Mouse (Mus musculus): ENCODE results near the gene Fam199x. TPM values are rescaled to one million over a fixed set of nuclear protein-coding genes. Genes with fewer than 3 reads are reported as not detected.

The Fam199x gene
- polyA plus RNA-seq, 1 experiment from 2014 or later, result 16.8 TPM

DNA sequence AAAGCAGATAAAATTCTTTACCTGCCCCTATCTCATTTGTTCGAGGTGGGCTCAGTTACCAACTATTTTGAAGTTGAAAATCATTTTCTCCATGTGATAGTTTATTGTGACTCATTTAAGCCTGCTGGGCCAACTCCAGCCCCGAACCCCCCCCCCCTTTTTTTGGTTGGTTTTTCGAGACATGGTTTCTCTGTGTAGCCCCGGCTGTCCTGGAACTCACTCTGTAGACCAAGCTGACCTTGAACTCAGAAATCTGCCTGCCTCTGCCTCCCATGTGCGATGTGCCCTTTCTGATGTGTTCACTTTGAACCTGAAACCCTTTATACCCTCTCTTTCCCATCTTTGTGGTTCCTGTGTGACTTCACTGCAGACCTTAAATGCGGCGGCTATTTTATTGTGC lies 10.9 kb upstream of the Fam199x start:
- H3K36me3 ChIP-seq (ENCODE audit: control insufficient read depth, insufficient read depth, low read length), result no peaks in the 10 kb centered on the region
- H3K27me3 ChIP-seq (ENCODE audit: control insufficient read depth, insufficient read depth, low read length), result no peaks in the 10 kb centered on the region
- H3K9me3 ChIP-seq (ENCODE audit: control insufficient read depth, low read length), result no peaks in the 10 kb centered on the region
- ATAC-seq (ENCODE audit: low FRiP score, low TSS enrichment), result peak; percentile 33
- H3K4me2 ChIP-seq (replicated peaks; ENCODE audit: low read depth, low read length), result peak overlapping the region; percentile 36
- H3K4me1 ChIP-seq (ENCODE audit: control insufficient read depth, insufficient read depth, low read length), result no peaks in the 10 kb centered on the region
- peak overlapping the region; percentile 82; the same call in 1 of the 2 replicates for H3K27ac ChIP-seq (ENCODE audit: low read depth, low read length)
- peak overlapping the region; percentile 49 for H3K4me3 ChIP-seq (ENCODE audit: low read length)
- H3K9ac ChIP-seq (ENCODE audit: low read depth, low read length), result no peak overlapping the region
- 49% methylated on average over 7 of the region's 7 CpGs for WGBS

DNA sequence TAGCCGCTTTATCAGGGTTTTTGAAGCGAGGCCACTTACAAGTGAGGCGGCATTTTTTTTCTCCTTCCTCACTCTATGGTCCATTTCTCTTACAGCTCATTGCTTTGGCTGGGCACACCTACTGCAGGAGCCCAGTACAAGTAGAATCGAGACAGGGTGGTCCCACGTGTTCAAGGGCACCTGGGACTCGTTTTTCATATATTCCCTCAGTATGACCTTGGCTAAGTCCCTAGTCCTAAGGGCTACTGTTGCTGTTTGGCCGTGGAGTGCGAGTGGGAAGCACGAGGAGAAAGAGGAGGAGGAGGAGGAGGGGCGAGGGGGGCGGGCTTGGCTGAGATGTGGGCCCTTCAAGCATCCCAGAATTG lies 352 bp upstream of the Fam199x start:
- Histone ChIP-seq H3K9me3 (ENCODE audit: control insufficient read depth, low read length) (no peaks in the 10 kb centered on the region), H3K4me2 (replicated peaks; ENCODE audit: low read depth, low read length) (peak overlapping the region; percentile 46), H3K4me1 (ENCODE audit: control insufficient read depth, insufficient read depth, low read length) (no peaks in the 10 kb centered on the region), H3K27me3 (ENCODE audit: control insufficient read depth, insufficient read depth, low read length) (peaks cover 6% of the 10 kb centered on the region; the same call in 1 of the 2 replicates), H3K36me3 (ENCODE audit: control insufficient read depth, insufficient read depth, low read length) (no peaks in the 10 kb centered on the region), H3K4me3 (ENCODE audit: low read length) (peak overlapping the region; percentile 66), H3K27ac (ENCODE audit: low read depth, low read length) (no peak overlapping the region), H3K9ac (ENCODE audit: low read depth, low read length) (peak overlapping the region; percentile 68; the same call in 1 of the 2 replicates)
- ATAC-seq (ENCODE audit: low FRiP score, low TSS enrichment), result no peak
- WGBS, result 19% methylated on average over 11 of the region's 11 CpGs

DNA sequence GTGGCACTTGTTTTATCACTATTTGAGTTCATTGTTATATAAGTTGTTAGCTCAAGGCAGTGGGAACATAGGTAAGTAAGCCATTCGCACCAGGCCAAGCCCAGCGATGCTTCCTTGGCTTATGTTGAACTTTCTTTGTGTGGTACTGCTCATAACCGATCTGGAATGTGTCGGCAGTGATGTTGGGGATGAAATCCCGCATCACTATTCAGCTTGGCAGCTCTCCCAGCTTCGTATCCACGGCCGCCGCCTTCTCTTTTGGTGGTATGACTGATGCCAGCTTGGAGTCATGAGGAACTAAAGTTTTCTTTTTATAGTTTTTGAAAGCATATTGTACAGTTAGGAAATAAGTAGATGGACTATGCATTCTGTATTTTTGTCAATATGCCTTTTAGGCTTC lies 13.8 kb downstream of the Fam199x start:
- Histone ChIP-seq H3K4me1 (ENCODE audit: control insufficient read depth, insufficient read depth, low read length) (no peaks in the 10 kb centered on the region), H3K9me3 (ENCODE audit: control insufficient read depth, low read length) (no peaks in the 10 kb centered on the region), H3K9ac (ENCODE audit: low read depth, low read length) (no peak overlapping the region), H3K27ac (ENCODE audit: low read depth, low read length) (no peak overlapping the region), H3K4me3 (ENCODE audit: low read length) (no peak overlapping the region), H3K4me2 (replicated peaks; ENCODE audit: low read depth, low read length) (no peak overlapping the region), H3K36me3 (ENCODE audit: control insufficient read depth, insufficient read depth, low read length) (no peaks in the 10 kb centered on the region), H3K27me3 (ENCODE audit: control insufficient read depth, insufficient read depth, low read length) (no peaks in the 10 kb centered on the region)
- 85% methylated on average over 9 of the region's 9 CpGs for WGBS
- no peak for ATAC-seq (ENCODE audit: low FRiP score, low TSS enrichment)

DNA sequence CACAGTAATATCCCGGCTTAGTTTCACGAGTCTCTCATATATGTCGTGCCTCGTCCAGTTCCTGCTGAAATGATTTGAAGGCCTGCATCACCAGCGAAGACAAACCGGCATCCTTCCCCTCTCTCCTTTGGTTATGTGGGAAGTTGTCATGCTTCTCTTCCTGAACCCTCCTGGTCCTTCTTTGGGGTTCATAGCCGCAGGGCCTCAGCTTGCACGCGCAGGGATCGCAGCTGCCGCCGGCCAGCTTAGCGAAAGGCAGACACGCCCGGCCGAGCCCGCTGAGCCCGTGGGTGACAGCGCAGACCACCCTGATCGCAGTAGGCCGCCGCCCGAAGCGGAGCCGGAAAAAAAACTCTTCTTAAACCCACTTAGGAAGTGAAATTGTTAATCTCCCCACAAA lies 55.1 kb downstream of the Fam199x start:
- no peaks in the 10 kb centered on the region for H3K36me3 ChIP-seq (ENCODE audit: control insufficient read depth, insufficient read depth, low read length)
- no peak for ATAC-seq (ENCODE audit: low FRiP score, low TSS enrichment)
- no peaks in the 10 kb centered on the region for H3K9me3 ChIP-seq (ENCODE audit: control insufficient read depth, low read length)
- H3K4me3 ChIP-seq (ENCODE audit: low read length), result no peak overlapping the region
- H3K27ac ChIP-seq (ENCODE audit: low read depth, low read length), result no peak overlapping the region
- H3K27me3 ChIP-seq (ENCODE audit: control insufficient read depth, insufficient read depth, low read length), result peaks cover 35% of the 10 kb centered on the region
- H3K4me1 ChIP-seq (ENCODE audit: control insufficient read depth, insufficient read depth, low read length), result no peaks in the 10 kb centered on the region
- 29% methylated on average over 25 of the region's 25 CpGs for WGBS
- H3K9ac ChIP-seq (ENCODE audit: low read depth, low read length), result no peak overlapping the region
- no peak overlapping the region for H3K4me2 ChIP-seq (replicated peaks; ENCODE audit: low read depth, low read length)

DNA sequence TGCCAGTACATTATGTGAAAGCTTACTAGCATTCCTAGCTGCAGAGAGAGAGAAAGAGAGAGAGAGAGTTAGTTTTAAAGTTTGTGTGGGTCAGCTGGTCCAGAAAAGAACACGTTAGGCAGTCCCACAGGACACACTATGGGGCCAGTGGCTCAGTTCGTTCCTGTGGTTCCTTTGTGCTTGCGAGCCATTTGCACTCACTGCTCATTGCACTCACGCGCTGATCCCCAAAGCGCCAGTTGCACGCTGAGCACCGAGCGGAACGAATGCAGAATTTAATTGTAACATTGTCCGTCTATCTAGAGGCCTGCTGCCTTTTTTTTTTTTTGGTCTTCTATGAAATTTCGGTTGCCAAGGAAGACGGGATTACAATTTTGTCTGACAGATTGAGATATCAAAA lies 57.1 kb downstream of the Fam199x start:
- Histone ChIP-seq H3K4me1 (ENCODE audit: control insufficient read depth, insufficient read depth, low read length) (no peaks in the 10 kb centered on the region), H3K36me3 (ENCODE audit: control insufficient read depth, insufficient read depth, low read length) (no peaks in the 10 kb centered on the region), H3K9me3 (ENCODE audit: control insufficient read depth, low read length) (no peaks in the 10 kb centered on the region), H3K4me3 (ENCODE audit: low read length) (no peak overlapping the region), H3K27ac (ENCODE audit: low read depth, low read length) (no peak overlapping the region), H3K9ac (ENCODE audit: low read depth, low read length) (no peak overlapping the region), H3K4me2 (replicated peaks; ENCODE audit: low read depth, low read length) (no peak overlapping the region), H3K27me3 (ENCODE audit: control insufficient read depth, insufficient read depth, low read length) (peaks cover 29% of the 10 kb centered on the region)
- no peak for ATAC-seq (ENCODE audit: low FRiP score, low TSS enrichment)
- 30% methylated on average over 12 of the region's 13 CpGs for WGBS

DNA sequence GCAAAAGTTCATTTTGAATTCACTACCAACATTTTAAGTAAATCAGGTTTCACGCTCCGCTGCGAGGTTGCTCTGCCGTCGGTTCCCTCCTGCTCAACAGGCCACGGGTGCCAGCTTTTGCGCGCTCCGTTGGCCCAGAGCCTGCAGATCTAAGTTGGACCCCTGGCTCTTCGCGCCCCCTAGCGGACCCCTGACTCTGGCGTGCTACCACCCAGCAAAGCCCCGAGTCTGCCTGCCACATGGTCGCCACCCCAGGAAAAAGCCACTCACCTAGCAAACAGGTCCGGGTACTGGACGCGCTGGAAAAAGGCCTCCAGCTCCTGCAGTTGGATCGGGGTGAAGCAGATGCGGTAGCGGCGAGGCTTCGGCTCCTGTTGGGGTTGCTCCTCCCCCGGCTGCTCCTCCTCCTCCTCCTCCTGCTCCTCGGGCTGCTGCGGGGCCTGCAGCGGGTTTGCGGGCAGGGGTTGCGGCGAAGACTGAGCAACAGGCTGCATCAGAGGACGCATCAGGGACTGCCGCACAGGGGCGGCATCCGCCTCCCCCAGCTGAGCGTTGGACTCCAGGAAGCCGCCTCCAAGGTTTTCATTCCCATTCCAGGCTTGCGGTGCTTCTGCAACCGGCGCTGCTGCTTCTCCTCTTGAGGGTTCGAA lies 68.8 kb downstream of the Fam199x start:
- 23% methylated on average over 40 of the region's 40 CpGs for WGBS
- H3K27me3 ChIP-seq (ENCODE audit: control insufficient read depth, insufficient read depth, low read length), result peaks cover 66% of the 10 kb centered on the region
- peak; percentile 83 for ATAC-seq (ENCODE audit: low FRiP score, low TSS enrichment)

DNA sequence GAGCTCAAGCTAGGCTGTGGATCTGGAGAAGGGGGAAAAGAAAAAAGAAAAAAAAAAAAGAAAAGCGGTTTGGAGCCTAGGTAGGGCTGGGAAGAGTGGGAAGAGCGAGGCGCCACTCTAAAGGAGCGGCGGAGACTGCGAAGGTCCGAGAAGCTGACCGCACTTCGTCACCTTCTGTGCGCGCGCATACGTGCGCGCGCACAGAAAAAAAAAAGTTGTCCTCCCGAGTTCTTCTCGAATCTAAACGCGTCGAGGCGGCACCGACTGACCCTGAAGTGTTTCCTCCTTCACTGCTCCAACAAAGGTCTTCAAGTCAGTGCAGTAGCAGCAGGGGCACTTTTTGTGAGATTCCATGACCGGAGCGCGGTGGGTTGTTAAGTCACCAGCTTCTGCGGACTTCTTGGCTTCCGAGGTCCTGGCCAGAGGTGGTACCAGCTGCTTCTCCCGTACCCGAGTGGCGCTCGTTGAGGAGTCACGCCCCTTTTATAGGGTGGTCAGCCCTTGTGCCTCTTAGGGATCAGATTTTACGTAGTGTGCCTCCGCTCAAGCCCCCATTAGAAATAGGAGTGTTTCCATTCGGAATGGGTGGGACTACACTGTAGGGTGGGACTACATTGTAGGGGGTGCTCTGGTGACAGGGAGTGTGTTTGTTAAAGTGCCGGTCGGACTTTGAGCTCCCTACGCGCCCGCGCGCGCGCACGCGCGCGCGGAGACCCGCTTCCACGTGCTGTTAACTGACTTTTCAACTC lies 70.5 kb downstream of the Fam199x start:
- ATAC-seq (ENCODE audit: low FRiP score, low TSS enrichment), result no peak
- no peaks in the 10 kb centered on the region for H3K36me3 ChIP-seq (ENCODE audit: control insufficient read depth, insufficient read depth, low read length)
- peak overlapping the region; percentile 22; the same call in 1 of the 2 replicates for H3K4me2 ChIP-seq (replicated peaks; ENCODE audit: low read depth, low read length)
- no peaks in the 10 kb centered on the region for H3K4me1 ChIP-seq (ENCODE audit: control insufficient read depth, insufficient read depth, low read length)
- no peak overlapping the region for H3K9ac ChIP-seq (ENCODE audit: low read depth, low read length)
- no peak overlapping the region for H3K27ac ChIP-seq (ENCODE audit: low read depth, low read length)
- WGBS, result 32% methylated on average over 52 of the region's 52 CpGs
- H3K27me3 ChIP-seq (ENCODE audit: control insufficient read depth, insufficient read depth, low read length), result peaks cover 68% of the 10 kb centered on the region
- no peaks in the 10 kb centered on the region for H3K9me3 ChIP-seq (ENCODE audit: control insufficient read depth, low read length)
- peak overlapping the region; percentile 15; the same call in 1 of the 2 replicates for H3K4me3 ChIP-seq (ENCODE audit: low read length)

More for the DNA sequence above, 68.8 kb downstream of the Fam199x start:
- Histone ChIP-seq H3K27ac (ENCODE audit: low read depth, low read length) (no peak overlapping the region), H3K9ac (ENCODE audit: low read depth, low read length) (no peak overlapping the region), H3K36me3 (ENCODE audit: control insufficient read depth, insufficient read depth, low read length) (no peaks in the 10 kb centered on the region), H3K9me3 (ENCODE audit: control insufficient read depth, low read length) (no peaks in the 10 kb centered on the region), H3K4me1 (ENCODE audit: control insufficient read depth, insufficient read depth, low read length) (no peaks in the 10 kb centered on the region), H3K4me3 (ENCODE audit: low read length) (0 out of 2 replicates have a peak overlapping the region, but pooled peaks have one; percentile 4), H3K4me2 (replicated peaks; ENCODE audit: low read depth, low read length) (peak overlapping the region; percentile 15; the same call in 1 of the 2 replicates)

DNA sequence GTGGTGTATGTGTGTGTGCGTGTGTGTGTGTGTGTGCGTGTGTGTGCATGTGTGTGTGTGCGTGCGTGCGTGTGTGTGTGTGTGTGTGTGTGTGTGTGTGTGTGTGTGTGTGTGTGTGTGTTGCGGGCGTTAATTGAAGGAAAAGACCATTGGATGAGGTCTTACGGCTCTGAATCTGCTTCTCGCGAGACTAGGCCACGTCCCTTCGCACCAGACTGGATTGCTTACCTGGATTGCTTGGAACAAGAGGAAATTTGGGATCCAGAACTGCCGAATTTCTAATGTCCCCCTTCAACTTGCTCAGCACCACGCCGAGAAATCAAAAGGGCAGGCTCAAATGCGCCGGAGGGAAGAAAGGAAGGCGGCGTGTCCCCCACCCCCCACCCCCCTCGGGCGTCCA lies 72.3 kb downstream of the Fam199x start, which contains the start of gene Esx1:
TSS of gene Esx1 (minus strand) at position 366 of the 400 bp plus-strand sequence.
- no peaks in the 10 kb centered on the region for H3K4me1 ChIP-seq (ENCODE audit: control insufficient read depth, insufficient read depth, low read length)
- no peak within 1 kb of the TSS for H3K27ac ChIP-seq (ENCODE audit: low read depth, low read length)
- H3K36me3 ChIP-seq (ENCODE audit: control insufficient read depth, insufficient read depth, low read length), result no peaks in the 10 kb centered on the region
- no peak within 1 kb of the TSS for H3K4me2 ChIP-seq (replicated peaks; ENCODE audit: low read depth, low read length)
- no peak for ATAC-seq (ENCODE audit: low FRiP score, low TSS enrichment)
- no peak within 1 kb of the TSS for H3K9ac ChIP-seq (ENCODE audit: low read depth, low read length)
- H3K27me3 ChIP-seq (ENCODE audit: control insufficient read depth, insufficient read depth, low read length), result peaks cover 72% of the 10 kb centered on the region
- H3K9me3 ChIP-seq (ENCODE audit: control insufficient read depth, low read length), result no peaks in the 10 kb centered on the region
- peak within 1 kb of the TSS; percentile 12; the same call in 1 of the 2 replicates for H3K4me3 ChIP-seq (ENCODE audit: low read length)
- WGBS, result 28% methylated on average over 21 of the region's 21 CpGs

DNA sequence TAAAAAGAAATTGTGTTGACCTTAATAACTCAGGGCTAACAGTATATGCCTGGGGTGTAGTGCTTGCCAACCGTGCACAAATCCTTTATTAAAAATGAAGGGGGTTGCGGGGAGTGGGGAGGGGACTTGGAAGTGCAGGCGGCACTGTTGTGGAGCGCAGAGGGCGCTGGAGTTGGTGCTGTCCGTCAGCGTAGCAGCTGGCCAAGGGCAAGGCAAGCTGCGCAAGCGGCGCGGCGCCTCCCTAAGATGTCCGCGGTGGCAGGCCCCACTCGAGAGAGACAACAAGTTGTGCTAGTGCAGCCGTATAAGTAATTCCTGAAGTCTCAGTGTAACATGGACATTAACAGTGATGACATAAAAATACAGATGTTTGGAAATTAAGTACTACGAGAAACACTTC lies 78.1 kb downstream of the Fam199x start:
- Histone ChIP-seq H3K27me3 (ENCODE audit: control insufficient read depth, insufficient read depth, low read length) (peaks cover 50% of the 10 kb centered on the region), H3K9ac (ENCODE audit: low read depth, low read length) (no peak overlapping the region), H3K4me2 (replicated peaks; ENCODE audit: low read depth, low read length) (no peak overlapping the region), H3K27ac (ENCODE audit: low read depth, low read length) (no peak overlapping the region), H3K4me1 (ENCODE audit: control insufficient read depth, insufficient read depth, low read length) (no peaks in the 10 kb centered on the region), H3K4me3 (ENCODE audit: low read length) (no peak overlapping the region), H3K9me3 (ENCODE audit: control insufficient read depth, low read length) (no peaks in the 10 kb centered on the region), H3K36me3 (ENCODE audit: control insufficient read depth, insufficient read depth, low read length) (no peaks in the 10 kb centered on the region)
- no peak for ATAC-seq (ENCODE audit: low FRiP score, low TSS enrichment)
- WGBS, result 17% methylated on average over 17 of the region's 17 CpGs
